Mouse (Mus musculus) forebrain, embryonic 14.5 days (tissue): ENCODE results near the gene Pabpn1. TPM values are rescaled to one million over a fixed set of nuclear protein-coding genes. Genes with fewer than 3 reads are reported as not detected.

Experiments used
- ATAC-seq: fragments of 200-750 bp; cut with Nextera tagmentation; 2 replicates; pipeline ENCODE4 v1.8.0; 2017; ENCODE audit warnings: mild to moderate bottlenecking, moderate library complexity
- DNase-seq: peaks from one replicate; pipeline ENCODE4 v3.0.0-alpha.2; 2015; ENCODE audit warnings: low spot score
- H3K27ac ChIP-seq: fragments of 300-500 bp; sonication (generic); 2 replicates; pipeline ENCODE4 v1.5.1; 2014; ENCODE audit warnings: low read depth, mild to moderate bottlenecking, control low read depth, low read length, moderate library complexity
- H3K27me3 ChIP-seq: fragments of 300-500 bp; sonication (generic); replicated peaks from 2 replicates; pipeline ENCODE4 v1.6.1; 2014; ENCODE audit warnings: low read length, control low read depth, mixed read lengths; ENCODE audit not compliant: control insufficient read depth, insufficient read depth
- H3K36me3 ChIP-seq: fragments of 300-500 bp; sonication (generic); 2 replicates; pipeline ENCODE4 v1.6.1; 2014; ENCODE audit warnings: low read length, control low read depth; ENCODE audit not compliant: control insufficient read depth, insufficient read depth
- H3K4me1 ChIP-seq: fragments of 300-500 bp; sonication (generic); 2 replicates; pipeline ENCODE4 v1.6.1; 2014; ENCODE audit warnings: antibody characterized with exemption, low read length, control low read depth; ENCODE audit not compliant: control insufficient read depth, insufficient read depth
- H3K4me2 ChIP-seq: fragments of 300-500 bp; sonication (generic); 2 replicates; pipeline ENCODE4 v1.6.1; 2014; ENCODE audit warnings: mild to moderate bottlenecking, control low read depth, low read length
- H3K4me3 ChIP-seq: fragments of 300-500 bp; sonication (generic); 2 replicates; pipeline ENCODE4 v1.5.1; 2014; ENCODE audit warnings: low read depth, low read length, control low read depth
- H3K9ac ChIP-seq: fragments of 300-500 bp; sonication (generic); 2 replicates; pipeline ENCODE4 v1.6.1; 2014; ENCODE audit warnings: mild to moderate bottlenecking, low read length, control low read depth, moderate library complexity
- H3K9me3 ChIP-seq: fragments of 300-500 bp; sonication (generic); replicated peaks from 2 replicates; pipeline ENCODE4 v1.6.1; 2016; ENCODE audit warnings: low read length, control low read depth, mixed read lengths; ENCODE audit not compliant: control insufficient read depth
- WGBS: fragments of 180-500 bp; shearing (Covaris S2); extraction: QIAGEN DNeasy Blood & Tissue Kit; methylation state at CpG from one replicate; pipeline ENCODE4 v1.1.7; 2014; 5-methylcytosine and 5-hydroxymethylcytosine counted together
- polyA plus RNA-seq: library from polyadenylated mRNA; unstranded; fragments of >200 nt; fragmentation: Nextera tagmentation; extraction: Ambion mirVana; gene quantifications from 2 replicates; pipeline ENCODE4 v1.2.1, GENCODE M21; 2014

The Pabpn1 gene
- 133 and 140 TPM in 2 replicates for polyA plus RNA-seq

- peak within 1 kb of the TSS; percentile 80 for H3K27ac ChIP-seq
- H3K4me1 ChIP-seq, result peaks cover 13% of the 10 kb centered on the region
- H3K4me2 ChIP-seq, result peak within 1 kb of the TSS; percentile 50
- H3K36me3 ChIP-seq, result peaks cover 18% of the 10 kb centered on the region
- WGBS, result 94% methylated on average over 3 of the region's 3 CpGs
- peak within 1 kb of the TSS; percentile 58 for H3K9ac ChIP-seq
- H3K9me3 ChIP-seq, result no peaks in the 10 kb centered on the region
- peak within 1 kb of the TSS; percentile 39 for H3K4me3 ChIP-seq
- ATAC-seq (no peak), DNase-seq (no peak)
- H3K27me3 ChIP-seq, result no peaks in the 10 kb centered on the region
Observed at GRCm38 (mm10) chr14:54892200-54892599, at the start of gene Pabpn1. Gene Pabpn1 (plus strand): TSS chr14:54892500.

- H3K4me1 ChIP-seq, result no peaks in the 10 kb centered on the region
- no peak overlapping the region for H3K4me3 ChIP-seq
- DNase-seq (peak; percentile 86), ATAC-seq (0 out of 2 replicates have a peak, but pooled peaks have one; percentile 29)
- H3K27ac ChIP-seq, result no peak overlapping the region
- no peaks in the 10 kb centered on the region for H3K27me3 ChIP-seq
- H3K9ac ChIP-seq, result no peak overlapping the region
- no peaks in the 10 kb centered on the region for H3K36me3 ChIP-seq
- no peak overlapping the region for H3K4me2 ChIP-seq
- WGBS, result 7% methylated on average over 4 of the region's 4 CpGs
- no peaks in the 10 kb centered on the region for H3K9me3 ChIP-seq
Observed at GRCm38 (mm10) chr14:54843461-54843860, 48.8 kb upstream of the Pabpn1 start.

GRCm38 (mm10) chr14:54855726-54856125, 36.6 kb upstream of the Pabpn1 start:
- peaks cover 30% of the 10 kb centered on the region for H3K36me3 ChIP-seq
- H3K4me1 ChIP-seq, result no peaks in the 10 kb centered on the region
- no peak overlapping the region for H3K4me3 ChIP-seq
- no peak overlapping the region for H3K27ac ChIP-seq
- H3K9me3 ChIP-seq, result no peaks in the 10 kb centered on the region
- WGBS, result 95% methylated on average over 3 of the region's 3 CpGs
- DNase-seq, result no peak
- H3K9ac ChIP-seq, result no peak overlapping the region
- ATAC-seq, result no peak
- H3K27me3 ChIP-seq, result no peaks in the 10 kb centered on the region
- no peak overlapping the region for H3K4me2 ChIP-seq

GRCm38 (mm10) chr14:54856703-54857102, 35.6 kb upstream of the Pabpn1 start:
- DNase-seq (no peak), ATAC-seq (no peak)
- Histone ChIP-seq H3K4me2 (no peak overlapping the region), H3K27me3 (no peaks in the 10 kb centered on the region), H3K4me1 (no peaks in the 10 kb centered on the region), H3K9ac (no peak overlapping the region), H3K36me3 (peaks cover 30% of the 10 kb centered on the region), H3K9me3 (no peaks in the 10 kb centered on the region), H3K4me3 (no peak overlapping the region), H3K27ac (no peak overlapping the region)
- 94% methylated on average over 7 of the region's 7 CpGs for WGBS

GRCm38 (mm10) chr14:54857891-54858290, 34.4 kb upstream of the Pabpn1 start:
- Histone ChIP-seq H3K4me2 (no peak overlapping the region), H3K27me3 (no peaks in the 10 kb centered on the region), H3K36me3 (peaks cover 30% of the 10 kb centered on the region), H3K4me3 (no peak overlapping the region), H3K27ac (no peak overlapping the region), H3K9ac (no peak overlapping the region), H3K4me1 (no peaks in the 10 kb centered on the region), H3K9me3 (no peaks in the 10 kb centered on the region)
- ATAC-seq, result no peak
- 93% methylated on average over 9 of the region's 9 CpGs for WGBS
- DNase-seq, result no peak

GRCm38 (mm10) chr14:54860511-54860910, 31.8 kb upstream of the Pabpn1 start:
- Histone ChIP-seq H3K4me1 (peaks cover 5% of the 10 kb centered on the region), H3K9me3 (no peaks in the 10 kb centered on the region), H3K4me3 (no peak overlapping the region), H3K4me2 (no peak overlapping the region), H3K9ac (no peak overlapping the region), H3K27me3 (no peaks in the 10 kb centered on the region), H3K27ac (no peak overlapping the region), H3K36me3 (peaks cover 17% of the 10 kb centered on the region)
- whole genome bisulfite sequencing, result 45% methylated on average over 2 of the region's 2 CpGs
- ATAC-seq (no peak), DNase-seq (peak; percentile 65)

GRCm38 (mm10) chr14:54863501-54864312, 28.6 kb upstream of the Pabpn1 start:
- Histone ChIP-seq H3K36me3 (no peaks in the 10 kb centered on the region), H3K27ac (peak overlapping the region; percentile 52), H3K4me1 (peaks cover 5% of the 10 kb centered on the region), H3K27me3 (no peaks in the 10 kb centered on the region), H3K4me2 (peak overlapping the region; percentile 74), H3K4me3 (peak overlapping the region; percentile 84), H3K9me3 (no peaks in the 10 kb centered on the region), H3K9ac (peak overlapping the region; percentile 91)
- ATAC-seq (peak; percentile 100), DNase-seq (peak; percentile 96)
- under 1% methylated on average over 52 of the region's 56 CpGs for WGBS

GRCm38 (mm10) chr14:54864313-54865036, 27.8 kb upstream of the Pabpn1 start:
- Histone ChIP-seq H3K27me3 (no peaks in the 10 kb centered on the region), H3K36me3 (no peaks in the 10 kb centered on the region), H3K9ac (peak overlapping the region; percentile 91), H3K4me3 (peak overlapping the region; percentile 84), H3K9me3 (no peaks in the 10 kb centered on the region), H3K4me2 (peak overlapping the region; percentile 74), H3K27ac (peak overlapping the region; percentile 52; the same call in 1 of the 2 replicates), H3K4me1 (peaks cover 5% of the 10 kb centered on the region)
- WGBS, result 19% methylated on average over 21 of the region's 21 CpGs
- DNase-seq, result no peak
- no peak for ATAC-seq

GRCm38 (mm10) chr14:54865626-54866025, 26.7 kb upstream of the Pabpn1 start:
- 86% methylated on average over 5 of the region's 5 CpGs for WGBS
- ATAC-seq, result no peak
- H3K4me3 ChIP-seq, result no peak overlapping the region

More at GRCm38 (mm10) chr14:54865626-54866025, 26.7 kb upstream of the Pabpn1 start:
- H3K4me1 ChIP-seq, result peaks cover 5% of the 10 kb centered on the region
- DNase-seq, result no peak
- H3K27ac ChIP-seq, result no peak overlapping the region
- H3K27me3 ChIP-seq, result no peaks in the 10 kb centered on the region
- no peak overlapping the region for H3K4me2 ChIP-seq
- H3K9me3 ChIP-seq, result no peaks in the 10 kb centered on the region
- H3K36me3 ChIP-seq, result no peaks in the 10 kb centered on the region
- H3K9ac ChIP-seq, result no peak overlapping the region
